ENCODE assay signal across 9 mouse cellular contexts in the genomic region with DNA sequence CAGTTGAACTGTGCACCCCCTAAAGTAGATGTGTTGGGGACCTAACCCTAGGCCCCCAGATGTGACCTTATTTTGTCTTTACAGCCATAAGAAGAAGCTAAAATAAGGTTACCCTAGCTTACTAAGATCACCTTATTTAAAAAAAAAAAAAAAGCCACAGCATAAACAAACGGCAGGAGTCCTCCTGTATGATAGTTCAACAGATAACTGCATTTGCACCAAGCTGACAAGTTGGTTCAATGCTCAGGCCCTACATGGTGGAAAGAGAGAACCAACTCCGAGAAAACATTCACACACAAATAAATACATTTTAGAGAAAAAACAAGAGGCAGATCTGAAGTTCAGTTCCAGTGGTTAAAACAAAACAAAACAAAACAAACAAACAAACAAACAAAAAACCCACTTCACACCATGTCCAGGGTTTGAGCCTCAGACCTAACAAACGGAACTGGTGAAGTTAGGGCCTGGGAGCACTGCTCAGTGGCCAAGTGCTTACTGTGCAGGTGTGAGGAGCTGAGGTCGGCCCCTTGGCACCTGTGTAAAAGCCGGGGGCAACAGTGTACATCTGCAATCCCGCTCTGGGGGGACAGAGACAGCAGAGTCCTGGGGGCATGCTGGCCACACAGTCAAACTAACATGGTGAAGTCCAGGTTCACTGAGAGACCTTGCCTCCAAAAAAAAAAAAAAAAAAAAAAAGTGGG. TPM values are rescaled to one million over a fixed set of nuclear protein-coding genes. Genes with fewer than 3 reads are reported as not detected.
DNase-seq lines count a peak whose midpoint lies in the region; ATAC-seq lines count a peak whose summit lies in the region.
"Had no signal": no experiment of that assay in that cellular context is flagged by ENCODE, and none has a peak within 500 bp of the region (broad histone marks: within the 10 kb centered on the region; RNA-seq: fewer than 3 reads in every experiment).

No protein-coding gene starts in this region.

- peak overlapping the region; percentile 34; the same call in 1 of the 2 replicates for H3K4me2 ChIP-seq in heart, embryonic 14.5 days (ENCODE audit: low read length)
- peak overlapping the region; percentile 50 for H3K4me2 ChIP-seq in liver, embryonic 11.5 days
- H3K4me2 ChIP-seq in liver, embryonic 16.5 days (ENCODE audit: low read depth, low read length): peak overlapping the region; percentile 46

- peak overlapping the region; percentile 54 for H3K9ac ChIP-seq in heart, embryonic 14.5 days (ENCODE audit: low read length)
- H3K9ac ChIP-seq in liver, embryonic 11.5 days (ENCODE audit: low read depth, low read length): peak overlapping the region; percentile 59; the same call in 1 of the 2 replicates
- peak overlapping the region; percentile 59 for H3K9ac ChIP-seq in liver, embryonic 16.5 days (ENCODE audit: low read depth, low read length)
- H3K9ac ChIP-seq: lung, embryonic 14.5 days had no signal

- intact Hi-C loops in heart, postnatal 14 days (cut with DNase I): loop anchor here (2.0 to 10.0 kb wide), 3 partner anchors 49 to 447 kb away; a partner anchor contains a TSS

- 60% methylated on average over 6 of the region's 6 CpGs for WGBS in heart, embryonic 14.5 days
- 62% methylated on average over 6 of the region's 6 CpGs for WGBS in liver, embryonic 11.5 days
- WGBS in embryonic facial prominence, embryonic 10.5 days: 65% methylated on average over 6 of the region's 6 CpGs
- WGBS in liver, embryonic 16.5 days (ENCODE audit: insufficient replicate concordance): 57% methylated on average over 6 of the region's 6 CpGs

- no peak for ATAC-seq in heart, embryonic 14.5 days (ENCODE audit: insufficient number of reproducible peaks, insufficient read depth, low FRiP score, low read depth)
- no peak for ATAC-seq in liver, embryonic 11.5 days (replicated peaks; ENCODE audit: low FRiP score)
- ATAC-seq in liver, embryonic 16.5 days (ENCODE audit: low read depth): no peak

- no peaks in the 10 kb centered on the region for H3K9me3 ChIP-seq in heart, embryonic 14.5 days (ENCODE audit: control insufficient read depth, low read length)
- no peaks in the 10 kb centered on the region for H3K9me3 ChIP-seq in liver, embryonic 11.5 days (ENCODE audit: control insufficient read depth, low read length)
- H3K9me3 ChIP-seq in embryonic facial prominence, embryonic 10.5 days: no peaks in the 10 kb centered on the region
- no peaks in the 10 kb centered on the region for H3K9me3 ChIP-seq in liver, embryonic 16.5 days (replicated peaks; ENCODE audit: control insufficient read depth, low read length)

- H3K27ac ChIP-seq in heart, embryonic 14.5 days (replicated peaks in 1 of 2; ENCODE audit: control insufficient read depth in 1 of 2, insufficient read depth in 1 of 2, low read depth in 2 of 2, low read length in 2 of 2): peak overlapping the region; percentile 5 to 93; a peak in 2 of 4 replicates
- H3K27ac ChIP-seq in liver, embryonic 11.5 days (ENCODE audit: low read depth, low read length): peak overlapping the region; percentile 83
- 0 out of 2 replicates have a peak overlapping the region, but pooled peaks have one; percentile 19 for H3K27ac ChIP-seq in embryonic facial prominence, embryonic 10.5 days (replicated peaks)
- peak overlapping the region; percentile 96 for H3K27ac ChIP-seq in liver, embryonic 16.5 days (ENCODE audit: low read length)

- H3K27me3 ChIP-seq in heart, embryonic 14.5 days (ENCODE audit: control insufficient read depth, insufficient read depth, low read length): no peaks in the 10 kb centered on the region
- H3K27me3 ChIP-seq in liver, embryonic 11.5 days (replicated peaks; ENCODE audit: control insufficient read depth, insufficient read depth, low read length): no peaks in the 10 kb centered on the region
- H3K27me3 ChIP-seq in embryonic facial prominence, embryonic 10.5 days (replicated peaks; ENCODE audit: low read depth, poor library complexity, severe bottlenecking): no peaks in the 10 kb centered on the region
- H3K27me3 ChIP-seq in liver, embryonic 16.5 days (ENCODE audit: control insufficient read depth, insufficient read depth, low read depth, low read length): no peaks in the 10 kb centered on the region

- no peaks in the 10 kb centered on the region for H3K36me3 ChIP-seq in heart, embryonic 14.5 days (ENCODE audit: control insufficient read depth, insufficient read depth, low read length)
- no peaks in the 10 kb centered on the region for H3K36me3 ChIP-seq in liver, embryonic 11.5 days (ENCODE audit: control insufficient read depth, insufficient read depth, low read length)
- no peaks in the 10 kb centered on the region for H3K36me3 ChIP-seq in embryonic facial prominence, embryonic 10.5 days (replicated peaks)
- H3K36me3 ChIP-seq in liver, embryonic 16.5 days (ENCODE audit: control insufficient read depth, insufficient read depth): no peaks in the 10 kb centered on the region

- no peak overlapping the region for H3K4me3 ChIP-seq in heart, embryonic 14.5 days (ENCODE audit: control insufficient read depth in 1 of 2, insufficient read depth in 1 of 2, low read depth in 1 of 2, low read length in 2 of 2)
- peak overlapping the region; percentile 25; the same call in 1 of the 2 replicates for H3K4me3 ChIP-seq in liver, embryonic 11.5 days (ENCODE audit: low read depth, low read length)
- H3K4me3 ChIP-seq in embryonic facial prominence, embryonic 10.5 days: no peak overlapping the region
- H3K4me3 ChIP-seq in liver, embryonic 16.5 days (ENCODE audit: low read depth, low read length): peak overlapping the region; percentile 27; the same call in 1 of the 2 replicates

- H3K4me1 ChIP-seq in heart, embryonic 14.5 days (ENCODE audit: control insufficient read depth in 2 of 2, insufficient read depth in 2 of 2, low read length in 2 of 2): peaks cover 33 to 48% of the 10 kb centered on the region in 2 experiments
- H3K4me1 ChIP-seq in liver, embryonic 11.5 days (replicated peaks; ENCODE audit: control insufficient read depth, insufficient read depth, low read length): peaks cover 52% of the 10 kb centered on the region
- peaks cover 30% of the 10 kb centered on the region for H3K4me1 ChIP-seq in embryonic facial prominence, embryonic 10.5 days
- peaks cover 57% of the 10 kb centered on the region for H3K4me1 ChIP-seq in liver, embryonic 16.5 days (ENCODE audit: control insufficient read depth, low read depth, low read length)

- DNase-seq in heart, postnatal 14 days: no peak
- DNase-seq in liver, embryonic 11.5 days (ENCODE audit: low spot score): no peak
- no peak for DNase-seq in liver
- no peak for DNase-seq in embryonic facial prominence, embryonic 10.5 days (ENCODE audit: low spot score)
- DNase-seq in lung, postnatal 4 days: no peak
- no peak for DNase-seq in ovary, postnatal 10 days (ENCODE audit: low spot score)

RNA-seq across cellular contexts. Expression of a gene that starts 18.9 kb away (rescaled TPM):
- polyA plus RNA-seq in heart, embryonic 14.5 days (2014; fragmentation: Nextera tagmentation; extraction: Ambion mirVana): 35.8 and 41.8 TPM in 2 replicates
- 100 to 1,000 TPM in 1 of 2 experiments, 10 to 100 TPM in 1; 92.9 to 101 TPM for total RNA-seq in heart, postnatal 14 days (2021)
- 37.8 and 48.1 TPM in 2 replicates for polyA plus RNA-seq in liver, embryonic 11.5 days (2014; fragmentation: Nextera tagmentation; extraction: Ambion mirVana)
- polyA plus RNA-seq in embryonic facial prominence, embryonic 10.5 days (2016; fragmentation: Nextera tagmentation; extraction: Ambion mirVana): 60.0 and 69.9 TPM in 2 replicates
- polyA plus RNA-seq in liver, embryonic 16.5 days (2015; fragmentation: Nextera tagmentation; extraction: Ambion mirVana): 4.5 and 4.7 TPM in 2 replicates

RNA-seq across cellular contexts. Expression of a gene that starts 36.7 kb away (rescaled TPM):
- polyA plus RNA-seq in heart, embryonic 14.5 days (2014; fragmentation: Nextera tagmentation; extraction: Ambion mirVana): 13.3 and 13.6 TPM in 2 replicates
- 10 to 100 TPM; 26.1 to 30.9 TPM for total RNA-seq in heart, postnatal 14 days (2021)
- polyA plus RNA-seq in liver, embryonic 11.5 days (2014; fragmentation: Nextera tagmentation; extraction: Ambion mirVana): 5.3 TPM in 2 replicates
- 4.7 and 5.7 TPM in 2 replicates for polyA plus RNA-seq in embryonic facial prominence, embryonic 10.5 days (2016; fragmentation: Nextera tagmentation; extraction: Ambion mirVana)
- polyA plus RNA-seq in liver, embryonic 16.5 days (2015; fragmentation: Nextera tagmentation; extraction: Ambion mirVana): 1.4 and 2.1 TPM in 2 replicates

RNA-seq across cellular contexts. Expression of a gene that starts 47.4 kb away (rescaled TPM):
- polyA plus RNA-seq in heart, embryonic 14.5 days (2014; fragmentation: Nextera tagmentation; extraction: Ambion mirVana): 29.0 and 33.7 TPM in 2 replicates
- 10 to 100 TPM; 22.8 to 23.9 TPM for total RNA-seq in heart, postnatal 14 days (2021)
- 19.2 and 19.8 TPM in 2 replicates for polyA plus RNA-seq in liver, embryonic 11.5 days (2014; fragmentation: Nextera tagmentation; extraction: Ambion mirVana)
- 1.8 and 2.2 TPM in 2 replicates for polyA plus RNA-seq in embryonic facial prominence, embryonic 10.5 days (2016; fragmentation: Nextera tagmentation; extraction: Ambion mirVana)
- polyA plus RNA-seq in liver, embryonic 16.5 days (2015; fragmentation: Nextera tagmentation; extraction: Ambion mirVana): 6.5 and 7.0 TPM in 2 replicates

Comparison
In these comparisons a context has a peak if more than half of its experiments do, and no peak if none do; other contexts are left out.
1. H3K27ac ChIP-seq: peak in every context shown above with its lines; median percentile 96 in liver, embryonic 16.5 days; 83 in liver, embryonic 11.5 days; 49 in heart, embryonic 14.5 days; 19 in embryonic facial prominence, embryonic 10.5 days.
2. H3K4me3 ChIP-seq: peak in liver, embryonic 11.5 days (single experiment) and liver, embryonic 16.5 days (single experiment); none in heart, embryonic 14.5 days (0 of 2) and embryonic facial prominence, embryonic 10.5 days (single experiment).
3. Peak in every context shown above with its lines, with median percentiles within 50 percentile points of each other: H3K4me2 ChIP-seq and H3K9ac ChIP-seq.